Mouse (Mus musculus) brain, embryonic 14.5 days (tissue): ENCODE measurements at regions not wholly inside any gene's neighbourhood (a gene's known extent, or its start where the extent isn't known, plus 50 kb on each side); places are given as distances from the start of the nearest gene placed in this dataset.

ENCODE experiments used
- CTCF ChIP-seq: fragments of 200-500 bp; IDR thresholded peaks from 2 replicates; pipeline ENCODE4 v1.5.1; 2012; ENCODE audit warnings: inconsistent platforms, mild to moderate bottlenecking, moderate library complexity, borderline replicate concordance; ENCODE audit not compliant: insufficient read depth, insufficient read length; ENCODE audit errors: extremely low read depth
- POLR2A ChIP-seq: fragments of 200-500 bp; IDR thresholded peaks from 2 replicates; pipeline ENCODE4 v1.6.1; 2012; ENCODE audit warnings: mild to moderate bottlenecking, inconsistent platforms, borderline replicate concordance; ENCODE audit not compliant: poor library complexity, insufficient read depth, insufficient read length, severe bottlenecking; ENCODE audit errors: extremely low read depth

- TF ChIP-seq POLR2A: no peak
- TF ChIP-seq CTCF: no peak
These were observed 152.4 kb upstream of the Bcor start for GRCm38 (mm10) chrX:12312534-12312933.
